Mouse (Mus musculus): ENCODE data around the gene Rprd1b.

DNA sequence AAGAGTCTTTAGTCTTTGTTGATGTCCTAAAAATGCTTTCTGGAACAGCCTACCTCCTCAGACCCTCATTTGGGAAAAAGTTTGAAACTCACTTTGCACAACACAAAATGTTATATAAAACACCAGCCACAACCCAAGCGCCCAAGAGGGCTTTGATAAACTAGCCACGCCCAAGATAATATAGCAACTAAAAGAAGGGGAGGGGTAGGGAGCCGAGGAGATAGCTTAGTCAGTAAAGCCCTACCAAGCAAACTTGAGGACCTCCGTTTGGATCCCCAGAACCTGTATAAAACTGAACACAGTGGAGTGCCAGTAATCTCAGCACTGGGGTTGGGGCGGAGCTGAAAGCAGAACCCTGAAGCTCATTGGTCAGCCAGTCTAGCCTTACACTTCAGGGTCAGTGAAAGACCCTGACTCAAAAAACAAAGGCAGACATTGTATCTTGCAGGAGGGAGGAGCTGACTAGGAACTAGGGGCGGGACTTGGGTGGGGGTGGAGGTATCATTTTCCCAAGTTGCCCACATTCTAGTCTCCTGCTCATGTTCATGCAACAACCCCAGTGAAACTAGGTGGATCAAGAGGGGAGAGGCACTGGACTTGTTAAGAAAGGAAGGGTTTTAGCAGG, 124.5 kb downstream of the Rprd1b start:
- TF ChIP-seq POLR2A (IDR thresholded peaks at IDR 0.05; ENCODE audit: insufficient read length, low read depth) (no peak), SRF (IDR thresholded peaks at IDR 0.05; ENCODE audit: control insufficient read depth, insufficient read length, low read depth) (no peak), MAX (IDR thresholded peaks at IDR 0.05; ENCODE audit: low read depth) (no peak), TCF12 (IDR thresholded peaks at IDR 0.05; ENCODE audit: insufficient read depth, poor library complexity, severe bottlenecking) (no peak), E2F4 (IDR thresholded peaks at IDR 0.05; ENCODE audit: insufficient read depth) (no peak), CEBPB (IDR thresholded peaks at IDR 0.05; ENCODE audit: insufficient read depth, poor library complexity, severe bottlenecking) (no peak), POLR2AphosphoS2 (IDR thresholded peaks at IDR 0.05; ENCODE audit: insufficient read length, low read depth) (no peak), USF1 (IDR thresholded peaks at IDR 0.05; ENCODE audit: low read depth) (no peak), MYOD1 (IDR thresholded peaks at IDR 0.05; ENCODE audit: control insufficient read depth in 1 of 3, insufficient read length in 2 of 3, low read depth in 2 of 3) (no peak), TCF3 (IDR thresholded peaks at IDR 0.05; ENCODE audit: insufficient read length, low read depth) (no peak), REST (IDR thresholded peaks at IDR 0.05; ENCODE audit: insufficient read depth, insufficient read length) (no peak)
